Mouse (Mus musculus): ENCODE results near the gene Ube2r2. TPM values are rescaled to one million over a fixed set of nuclear protein-coding genes. Genes with fewer than 3 reads are reported as not detected.
A peak's percentile ranks its signal among the peaks of the same experiment; 100 is the strongest.

Ube2r2 gene
- 10 to 100 TPM; 97.5 to 98.5 TPM for total RNA-seq (2021)
- long read RNA-seq, experiment 1, transcript Ube2r2-201 (5 exons, 3,600 nt): major isoform, 146 of 163 reads
- long read RNA-seq, experiment 1, partial matches to known transcripts: 4 of 163 reads
- long read RNA-seq, experiment 1, other reads (novel, unspliced or antisense): 13 of 163 reads
- long read RNA-seq, experiment 2, transcript Ube2r2-201 (5 exons, 3,600 nt): major isoform, 135 of 146 reads
- long read RNA-seq, experiment 2, partial matches to known transcripts: 0 of 146 reads
- long read RNA-seq, experiment 2, other reads (novel, unspliced or antisense): 11 of 146 reads

DNA sequence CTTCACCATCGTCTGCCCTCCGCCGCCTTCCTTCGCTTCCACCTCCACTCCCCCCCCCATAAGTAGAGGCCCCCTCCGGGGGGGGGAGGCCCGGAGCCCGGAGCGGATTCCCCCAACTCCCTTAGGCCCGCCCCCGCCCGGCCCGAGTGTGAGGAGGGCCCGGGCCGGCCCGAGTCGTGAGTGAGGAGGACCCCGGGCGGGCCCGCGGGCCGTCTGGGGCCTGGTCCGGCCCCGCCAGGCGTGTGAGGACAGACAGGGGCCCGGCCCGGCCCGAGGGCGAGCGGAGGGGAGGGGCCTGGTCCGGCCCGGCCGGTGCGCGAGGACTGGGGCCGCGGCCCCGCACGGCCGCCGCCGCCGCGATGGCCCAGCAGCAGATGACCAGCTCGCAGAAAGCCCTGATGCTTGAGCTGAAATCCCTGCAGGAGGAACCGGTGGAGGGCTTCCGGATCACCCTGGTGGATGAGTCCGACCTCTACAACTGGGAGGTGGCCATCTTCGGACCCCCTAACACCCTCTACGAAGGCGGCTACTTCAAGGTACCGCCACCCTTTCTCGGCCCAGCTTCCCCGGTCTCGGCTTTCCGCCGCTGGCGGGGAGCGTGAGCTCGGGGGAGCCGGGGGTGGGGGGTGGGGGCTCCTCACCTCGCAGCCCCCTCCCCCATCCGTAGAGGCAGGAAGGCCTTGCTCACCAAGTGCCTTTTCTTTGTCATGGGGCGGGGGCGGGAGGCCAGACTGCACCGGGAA lies at the start of gene Ube2r2:
Gene Ube2r2, plus strand, starts transcription at position 33 of the 743 bp plus-strand sequence.
- DNase-seq (ENCODE audit: low spot score in 2 of 2): peak; percentile 62 to 73

DNA sequence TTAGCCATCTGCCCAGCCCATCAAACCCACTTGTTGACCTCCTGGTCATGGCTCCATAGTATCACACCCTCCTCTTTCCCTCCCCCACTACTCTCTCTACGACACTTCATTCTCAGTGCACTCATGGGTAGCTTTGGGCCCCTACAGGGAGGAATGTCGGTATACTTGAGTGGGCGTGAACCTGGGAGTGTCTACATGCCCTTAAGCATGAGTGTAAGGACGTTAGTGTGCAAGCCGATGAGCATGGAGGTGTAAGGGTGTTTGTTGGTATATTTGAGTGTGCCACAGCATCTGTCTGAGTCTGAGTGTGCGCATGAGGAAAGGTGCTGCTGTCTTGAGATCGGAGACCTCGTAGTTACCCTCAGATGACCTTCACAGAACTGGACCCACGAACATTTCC lies 48.6 kb upstream of the Ube2r2 start:
- no peak for DNase-seq (ENCODE audit: low spot score in 2 of 2)

DNA sequence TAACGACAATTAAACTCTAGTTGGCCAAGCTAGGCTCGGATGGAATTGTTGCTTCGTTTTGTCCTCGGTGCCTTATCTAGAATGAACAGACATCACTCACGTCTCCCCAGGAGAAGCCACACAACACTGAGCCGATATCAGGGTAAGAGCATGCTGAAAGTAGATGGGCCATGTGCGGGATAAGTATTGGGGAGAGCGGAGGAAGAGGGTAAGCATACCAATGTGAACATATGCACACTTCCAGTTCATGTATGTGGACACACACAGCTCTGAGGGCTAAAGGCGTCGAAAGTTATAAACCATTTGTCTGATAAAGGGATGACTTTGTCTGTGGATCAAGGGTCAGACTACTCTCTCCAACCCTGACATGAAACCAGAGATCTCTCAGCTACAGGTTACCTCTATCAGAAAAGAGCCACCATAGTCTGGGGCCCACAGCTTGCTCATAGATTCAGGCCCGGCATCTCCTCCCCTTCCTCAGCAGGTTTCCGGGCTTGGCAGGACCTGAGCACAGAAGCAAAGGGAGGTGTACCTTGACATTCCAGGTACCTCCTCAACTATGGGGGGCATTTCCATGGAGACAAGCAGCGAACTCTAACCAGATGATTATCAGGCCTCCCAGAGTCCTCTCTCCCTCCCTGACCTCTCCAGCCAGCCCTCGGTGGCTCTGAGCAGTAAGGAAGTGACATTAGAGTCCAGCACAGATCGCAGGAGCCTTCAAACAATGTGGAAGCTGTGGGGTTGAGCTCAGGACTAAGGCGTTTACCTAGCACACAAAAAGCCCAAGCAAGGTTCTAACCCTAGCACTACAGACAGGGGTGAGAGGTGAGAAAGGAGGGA lies 47.9 kb upstream of the Ube2r2 start:
- DNase-seq (ENCODE audit: low spot score in 2 of 2): no peak

DNA sequence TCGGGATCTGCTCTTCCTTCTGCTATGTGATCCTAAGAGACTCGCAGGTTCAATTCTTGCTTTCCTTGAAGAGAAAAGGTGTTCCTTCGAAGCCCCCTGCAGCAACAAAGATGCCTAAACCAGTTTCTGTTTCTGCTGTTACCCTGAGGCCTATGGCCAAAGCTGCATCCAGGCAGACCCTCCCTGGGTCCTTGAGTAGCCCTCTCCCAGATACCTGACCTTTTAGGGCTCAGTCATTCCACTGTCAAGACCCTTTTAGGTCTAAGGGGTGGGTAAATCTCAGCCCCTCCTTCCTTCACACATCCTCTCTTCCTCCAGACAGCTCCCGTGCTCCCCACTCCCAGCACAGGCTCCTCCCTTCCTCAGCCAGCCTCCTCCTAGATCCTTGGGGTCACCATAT lies 46.4 kb upstream of the Ube2r2 start:
- no peak for DNase-seq (ENCODE audit: low spot score in 2 of 2)

DNA sequence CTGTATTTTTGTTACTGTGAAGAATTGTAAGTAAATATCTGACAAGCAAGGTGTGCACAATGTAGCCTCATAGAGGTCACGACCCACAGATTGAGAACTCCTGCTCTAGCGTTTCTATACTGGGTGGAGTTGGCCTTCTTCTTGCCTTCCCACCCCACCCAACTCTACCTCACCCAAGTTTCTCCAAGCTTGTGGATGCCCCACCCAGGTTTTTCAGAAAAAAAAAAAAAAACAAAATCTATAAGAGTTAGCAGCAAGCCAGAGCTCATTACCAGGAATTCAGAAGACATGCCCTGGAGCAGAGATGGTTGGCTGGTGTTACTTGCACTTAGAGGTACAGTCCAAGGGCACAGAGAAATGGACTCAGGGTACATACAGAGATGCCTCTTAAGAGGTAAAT lies 45.8 kb upstream of the Ube2r2 start:
- DNase-seq (ENCODE audit: low spot score in 2 of 2): no peak

DNA sequence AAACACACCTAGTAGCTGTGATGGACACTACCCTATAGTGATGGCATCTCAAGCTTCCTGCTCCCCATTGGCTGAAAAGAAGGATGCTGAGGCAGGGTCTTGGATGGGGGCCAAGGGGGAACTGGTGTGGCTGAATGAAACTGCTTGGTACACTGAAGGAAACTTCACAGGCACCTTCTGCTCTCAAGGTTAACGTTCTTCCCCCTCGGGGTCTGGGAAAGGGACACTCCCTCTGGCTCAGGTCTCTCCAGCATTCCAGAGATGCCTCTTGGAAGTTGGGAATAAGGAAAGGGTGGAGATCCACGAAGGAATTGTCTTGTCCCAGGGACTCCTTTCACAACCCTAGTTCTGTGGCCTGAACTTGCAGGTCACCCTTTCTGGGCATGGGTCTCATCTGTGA lies 44.2 kb upstream of the Ube2r2 start:
- DNase-seq (ENCODE audit: low spot score in 2 of 2): no peak

DNA sequence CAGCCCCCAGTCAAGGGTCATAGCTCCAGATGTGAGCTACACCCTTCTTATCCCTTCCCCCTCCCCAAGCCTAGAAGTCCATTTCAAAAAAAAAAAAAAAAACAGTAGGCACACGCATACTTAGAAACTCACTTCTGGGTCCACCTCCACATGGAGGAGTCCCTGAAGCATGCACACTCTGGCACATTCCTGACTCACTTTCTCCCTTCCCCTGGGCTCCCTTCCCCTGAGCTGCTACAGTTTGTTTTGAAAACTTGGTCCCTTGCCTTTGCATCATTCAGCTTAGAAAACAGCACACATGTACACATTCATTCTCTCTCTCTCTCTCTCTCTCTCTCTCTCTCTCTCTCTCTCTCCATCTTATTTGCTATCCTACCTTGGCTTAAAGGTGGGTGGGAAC lies 42.6 kb upstream of the Ube2r2 start:
- DNase-seq (ENCODE audit: low spot score in 2 of 2): no peak

DNA sequence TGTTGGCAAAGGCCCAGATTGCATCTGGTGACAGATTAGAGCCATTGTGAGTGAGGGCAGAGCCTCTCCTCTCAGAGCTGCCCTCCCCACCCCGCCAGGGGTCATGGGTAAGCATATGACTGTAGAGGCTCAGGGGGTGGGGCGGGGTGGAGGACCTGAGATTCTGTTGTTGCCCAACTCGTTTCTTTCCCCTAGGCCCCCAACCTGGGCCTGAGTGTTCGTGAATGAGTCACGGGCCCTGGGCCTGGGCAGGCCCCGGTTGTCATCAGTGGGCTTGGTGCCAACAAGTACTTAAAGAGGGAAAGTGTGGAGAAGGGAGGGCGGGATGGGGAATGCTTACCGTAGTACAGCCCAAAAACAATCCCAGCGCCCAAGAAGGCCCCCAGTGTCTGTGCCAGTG lies 41.2 kb upstream of the Ube2r2 start:
- no peak for DNase-seq (ENCODE audit: low spot score in 2 of 2)

DNA sequence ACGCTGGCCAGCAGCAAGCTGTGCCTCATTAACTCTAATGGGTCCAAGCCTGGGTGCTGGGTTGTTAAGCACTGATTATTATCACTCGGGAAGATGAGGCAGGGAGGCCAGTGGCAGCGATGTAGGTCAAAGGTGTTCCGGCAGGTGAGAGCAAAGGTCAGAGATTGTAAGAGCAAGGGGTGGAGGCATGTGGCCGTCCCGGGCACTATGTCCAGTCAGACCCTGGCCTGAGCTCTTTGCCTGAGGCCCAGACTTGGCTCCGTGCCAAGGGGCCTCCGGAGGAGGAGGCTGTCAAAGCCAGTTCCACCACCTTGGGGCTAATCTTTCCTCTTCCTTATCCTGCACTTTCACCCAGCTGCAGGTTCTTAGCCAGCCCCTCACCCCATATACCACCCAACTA lies 39.4 kb upstream of the Ube2r2 start:
- peak in 1 of 2 experiments; percentile 13 for DNase-seq (ENCODE audit: low spot score in 2 of 2)

DNA sequence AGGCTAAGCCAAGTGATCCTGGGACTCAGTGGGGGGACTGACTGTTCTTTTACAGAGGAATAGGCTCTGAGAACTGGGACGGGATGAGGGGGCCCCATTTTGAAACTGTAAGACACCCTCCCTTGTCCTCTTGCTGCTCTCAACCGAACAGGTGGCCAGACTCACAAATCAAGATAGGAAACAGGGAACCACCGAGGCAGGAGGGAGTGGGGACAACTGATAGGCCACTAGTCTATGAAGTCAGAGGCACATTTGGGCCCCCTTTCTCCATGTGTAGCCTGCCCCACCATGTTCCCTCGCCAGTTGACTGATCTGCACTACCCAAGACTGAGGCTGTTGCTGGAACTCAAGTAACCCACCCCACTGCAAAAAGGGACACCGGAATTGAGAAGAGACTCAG lies 38.7 kb upstream of the Ube2r2 start:
- DNase-seq (ENCODE audit: low spot score in 2 of 2): peak in 1 of 2 experiments; percentile 6

DNA sequence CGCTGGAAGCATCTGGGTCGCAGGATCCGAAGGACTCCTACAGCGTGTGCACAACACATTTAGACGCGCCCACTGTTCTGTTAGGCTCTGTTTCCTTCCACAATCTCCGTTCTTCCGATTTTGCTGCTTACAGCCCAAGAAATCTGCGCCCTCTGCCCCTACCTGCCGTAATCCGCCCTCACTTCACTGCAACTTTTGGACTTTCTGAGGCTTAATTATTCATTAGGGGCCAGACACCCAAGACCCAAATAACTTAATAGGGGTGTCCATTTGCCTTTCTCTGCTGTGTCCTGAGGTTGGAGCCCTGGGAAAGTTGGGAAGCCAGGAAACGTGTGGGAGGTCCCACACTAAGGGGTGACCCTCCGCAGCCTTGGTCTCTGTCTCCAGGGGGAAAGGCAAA lies 38.2 kb upstream of the Ube2r2 start:
- DNase-seq (ENCODE audit: low spot score in 2 of 2): no peak

DNA sequence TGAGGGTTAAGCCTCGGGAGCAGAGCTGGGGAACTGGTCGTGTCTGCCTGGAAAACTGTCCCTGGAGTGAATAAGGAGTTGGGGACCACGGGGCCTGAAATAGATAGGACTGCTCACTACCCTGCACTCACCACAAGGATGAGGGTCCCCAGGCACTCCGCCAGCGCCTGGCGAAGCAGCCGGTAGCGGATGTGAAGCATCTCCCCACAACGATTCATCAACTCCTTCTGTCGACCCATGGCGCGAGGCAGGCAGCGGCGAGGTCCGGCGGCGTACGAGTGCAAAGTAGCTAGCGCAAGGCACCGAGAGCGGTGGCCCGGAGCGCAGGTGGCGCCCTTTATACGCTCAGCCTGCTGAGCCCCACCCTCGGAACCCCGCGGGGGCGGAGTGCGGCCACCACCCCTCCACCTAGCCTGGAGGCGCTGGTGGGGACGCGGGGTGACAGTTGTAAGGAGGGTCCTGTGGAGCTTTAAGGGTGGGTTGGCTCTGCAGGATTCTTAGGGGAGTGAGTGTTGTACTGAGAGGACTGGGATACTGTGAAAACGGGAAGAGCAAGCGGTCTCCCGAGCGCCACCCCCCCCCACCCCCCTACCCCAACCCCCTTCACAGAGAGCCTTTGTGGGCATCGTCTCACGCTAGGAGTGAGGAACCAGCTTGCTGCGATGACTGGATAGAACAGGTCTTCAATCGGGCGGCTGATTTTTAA lies 37.5 kb upstream of the Ube2r2 start, which contains the start of gene Aqp3:
Gene Aqp3, minus strand, starts transcription at position 313 of the 706 bp plus-strand sequence.
- peak in 1 of 2 experiments; percentile 21 for DNase-seq (ENCODE audit: low spot score in 2 of 2)

DNA sequence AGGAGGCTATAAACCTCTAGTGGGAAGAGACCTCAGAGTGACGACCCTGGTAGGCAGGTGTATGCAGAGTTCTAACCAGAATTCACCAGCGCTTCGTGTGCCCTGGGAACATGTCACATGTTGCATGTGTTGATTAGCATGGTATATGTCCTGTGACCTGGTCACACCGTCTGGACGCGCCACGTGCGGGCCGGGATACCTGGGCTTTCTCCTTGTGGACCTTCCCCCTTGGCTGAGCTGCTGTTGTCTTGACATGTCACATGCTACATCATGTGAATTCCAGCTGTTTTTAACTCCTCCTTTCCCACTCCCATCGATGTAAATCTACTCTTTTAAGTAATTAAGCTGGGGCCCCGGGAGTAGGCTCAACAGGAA lies 37.0 kb upstream of the Ube2r2 start:
- DNase-seq (ENCODE audit: low spot score in 2 of 2): peak in 1 of 2 experiments; percentile 6

DNA sequence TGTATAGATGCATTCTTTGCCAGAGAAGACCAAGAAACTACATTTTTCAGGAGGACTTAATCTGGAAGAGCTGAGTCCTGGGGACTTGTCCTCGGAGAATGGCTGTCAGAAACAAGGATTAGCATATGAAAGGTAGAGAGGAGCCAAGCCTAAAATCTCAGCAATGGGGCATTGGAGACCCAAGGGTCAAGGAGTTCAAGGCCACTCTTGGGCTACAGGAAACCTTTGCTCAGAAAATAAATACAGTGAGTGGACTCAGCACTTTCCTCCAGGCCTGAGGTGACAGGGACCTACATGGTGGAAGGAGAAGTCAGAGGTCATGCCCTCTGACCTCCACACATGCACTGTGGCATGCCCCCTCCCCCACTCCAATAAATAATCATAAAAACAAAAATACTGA lies 34.6 kb upstream of the Ube2r2 start:
- no peak for DNase-seq (ENCODE audit: low spot score in 2 of 2)

DNA sequence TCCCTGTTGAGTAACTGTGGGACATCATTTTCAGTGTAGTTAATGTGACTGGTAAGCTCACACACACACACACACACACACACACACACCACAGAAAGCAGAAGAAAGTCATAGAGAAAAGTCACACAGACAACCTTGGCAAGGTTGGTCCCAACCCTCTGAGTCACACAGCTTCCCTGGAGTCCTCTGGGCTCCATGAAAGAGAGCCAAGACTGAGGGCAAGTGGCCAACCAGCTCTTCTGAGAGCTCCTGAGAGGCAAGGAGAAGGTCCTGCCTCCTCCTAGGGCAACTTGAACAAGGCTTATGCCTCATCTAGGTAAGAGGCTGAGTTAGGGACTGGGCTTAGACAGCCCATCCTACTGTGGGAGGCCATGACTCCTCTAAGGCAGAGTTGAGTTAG lies 32.6 kb upstream of the Ube2r2 start:
- peak in 1 of 2 experiments; percentile 6 for DNase-seq (ENCODE audit: low spot score in 2 of 2)

DNA sequence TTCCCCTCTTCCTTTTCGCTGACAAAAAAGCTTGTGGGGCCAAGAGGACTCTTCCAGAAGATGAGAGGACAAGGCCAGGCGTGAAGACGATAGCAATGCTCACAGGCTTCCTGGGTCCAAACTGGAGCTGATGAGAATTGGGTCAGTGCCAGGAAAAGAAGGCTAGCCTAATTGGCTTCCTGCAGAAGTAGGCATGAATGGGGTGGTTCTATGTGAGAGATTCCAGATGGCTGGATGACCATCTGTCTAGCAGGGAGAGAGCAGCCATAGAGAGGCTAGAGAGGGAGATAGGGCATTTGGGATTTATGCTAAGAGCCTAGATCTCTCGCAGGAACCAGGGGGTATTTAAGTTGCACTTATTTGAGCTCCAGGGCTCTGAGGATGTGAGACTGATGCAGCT lies 28.1 kb upstream of the Ube2r2 start:
- no peak for DNase-seq (ENCODE audit: low spot score in 2 of 2)

DNA sequence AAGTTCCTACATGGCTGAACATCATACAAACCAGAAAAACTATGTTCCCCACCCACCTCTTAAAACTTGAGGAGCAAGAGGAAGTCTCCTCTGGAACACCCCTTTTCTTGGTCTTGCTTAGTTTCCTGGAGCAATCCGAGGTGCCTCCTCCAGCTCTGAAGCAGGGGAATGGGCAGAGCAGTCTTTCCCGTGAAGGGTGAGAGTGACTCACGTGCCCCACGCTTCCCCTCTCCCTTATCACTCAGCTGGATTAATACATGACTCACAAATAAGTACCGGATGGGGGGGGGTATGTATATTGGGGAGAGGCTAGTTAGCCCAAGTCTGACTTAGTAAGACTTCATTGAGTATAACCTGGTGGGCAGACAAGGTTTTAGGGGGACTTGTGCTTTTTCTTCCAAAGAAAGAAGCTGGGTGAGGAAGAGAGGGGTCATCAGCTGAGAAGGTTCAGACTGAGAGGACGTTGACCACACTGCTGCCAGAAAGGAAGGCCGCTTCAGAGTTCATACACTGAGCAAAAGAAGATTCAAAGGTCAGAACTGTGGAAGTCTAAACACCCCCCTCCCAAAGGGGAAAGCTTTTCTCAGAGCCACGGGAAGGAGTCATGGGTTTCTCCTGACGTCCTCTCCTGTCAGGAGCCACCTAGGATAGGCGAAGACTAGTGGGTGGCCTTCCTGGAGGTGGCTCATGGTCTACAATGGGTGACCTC lies 26.7 kb upstream of the Ube2r2 start:
- DNase-seq (ENCODE audit: low spot score in 2 of 2): no peak

DNA sequence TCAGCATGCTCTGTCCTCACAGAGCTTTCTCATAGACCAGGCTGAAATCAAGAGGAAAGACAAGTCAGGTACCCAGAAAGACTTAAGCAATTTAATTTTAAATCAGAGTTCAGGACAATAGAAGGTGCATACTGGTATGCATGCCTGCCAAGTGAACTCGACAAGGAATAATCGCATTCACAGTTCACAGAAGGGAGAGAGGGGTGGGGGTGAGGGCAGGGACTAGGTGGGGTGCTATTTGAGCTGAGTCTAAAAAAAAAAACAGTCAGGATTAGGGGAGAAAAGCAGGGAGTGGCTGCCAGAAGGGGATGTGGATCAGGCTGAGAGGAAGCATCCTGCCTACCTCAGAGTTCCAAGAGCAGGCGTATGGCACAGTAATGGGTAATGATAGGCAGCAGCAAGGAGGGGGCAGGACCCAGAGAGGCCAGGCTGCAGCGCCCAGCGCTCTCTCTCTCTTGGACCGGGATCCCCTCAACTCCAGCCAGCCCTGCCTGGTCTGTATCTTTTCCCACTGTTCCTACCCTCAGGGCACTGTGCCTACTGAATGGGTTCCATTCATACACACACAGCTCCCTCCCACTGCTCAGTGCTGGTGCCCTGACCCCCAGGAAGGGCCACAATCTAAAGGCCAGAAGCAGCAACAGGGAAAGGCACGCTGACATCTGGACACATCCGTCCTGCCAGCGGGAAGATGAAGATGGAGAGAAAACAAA lies 21.0 kb upstream of the Ube2r2 start:
- DNase-seq (ENCODE audit: low spot score in 2 of 2): no peak

DNA sequence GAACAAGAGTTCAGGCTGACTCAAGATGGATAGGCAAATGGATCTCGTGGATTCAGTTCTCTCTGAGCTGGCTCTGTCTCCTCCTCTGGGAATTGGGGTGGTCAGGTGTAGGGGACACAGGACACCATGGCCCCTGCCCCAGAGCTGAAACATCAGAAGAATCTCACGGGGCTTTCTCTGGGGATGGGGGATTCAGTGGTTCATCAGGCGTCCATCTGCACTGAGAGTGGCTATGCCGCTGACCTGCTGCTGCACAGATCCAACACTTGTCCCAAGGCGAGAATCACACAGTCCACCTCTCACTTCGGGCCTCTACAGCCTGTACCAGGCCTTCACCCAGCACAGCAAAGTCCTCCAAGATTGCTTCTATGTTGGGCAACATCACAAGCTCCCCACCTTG lies 20.5 kb upstream of the Ube2r2 start:
- no peak for DNase-seq (ENCODE audit: low spot score in 2 of 2)

DNA sequence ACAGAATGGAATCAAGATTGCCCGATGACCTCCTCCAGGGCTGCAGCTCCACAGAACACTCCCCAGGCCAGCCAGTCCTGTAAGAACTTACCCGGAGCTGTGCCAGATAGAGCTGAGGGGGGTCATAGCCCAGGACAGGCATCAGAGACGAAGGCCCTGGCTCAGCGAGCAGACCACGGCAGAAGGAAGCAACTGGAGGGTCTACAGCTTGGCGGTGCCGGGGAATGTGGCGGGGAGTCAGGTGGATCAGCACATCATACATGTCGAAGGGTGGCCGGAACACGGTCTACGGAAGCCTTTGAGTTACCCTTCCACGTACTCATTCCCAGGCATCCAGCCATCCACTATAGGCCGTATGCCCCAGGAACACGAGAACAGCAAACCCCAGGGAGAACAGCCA lies 19.8 kb upstream of the Ube2r2 start:
- DNase-seq (ENCODE audit: low spot score in 2 of 2): no peak
